Mouse (Mus musculus): ENCODE data around the gene Zfp503.

GRCm38 (mm10) chr14:21982096-21982591 is 7.3 kb downstream of the Zfp503 start:
- TF ChIP-seq CTCF (IDR thresholded peaks at IDR 0.05; ENCODE audit: extremely low read depth, insufficient read length, insufficient replicate concordance, low read depth, low read length) (no peak), POLR2A (IDR thresholded peaks at IDR 0.05; ENCODE audit: low read depth, low read length) (no peak)

Measured in small intestine, adult 2 months (tissue).